Mouse (Mus musculus) thymus, adult 2 months (tissue): ENCODE results near the gene Cysrt1.

Experiments used
- CTCF ChIP-seq: fragments of 200-500 bp; IDR thresholded peaks from 2 replicates; pipeline ENCODE4 v1.5.1; 2012; ENCODE audit warnings: mild to moderate bottlenecking, control low read depth, low read length, moderate library complexity, borderline replicate concordance; ENCODE audit not compliant: control insufficient read depth, poor library complexity, insufficient read depth; ENCODE audit errors: extremely low read depth
- POLR2A ChIP-seq: fragments of 200-500 bp; IDR thresholded peaks from 2 replicates; pipeline ENCODE4 v1.6.1; 2012; ENCODE audit warnings: mild to moderate bottlenecking, low read length, control low read depth, moderate library complexity; ENCODE audit not compliant: control insufficient read depth, poor library complexity, insufficient read depth; ENCODE audit errors: extremely low read depth

- no peak for TF ChIP-seq CTCF
- TF ChIP-seq POLR2A = no peak
Measured at GRCm38 (mm10) chr2:25264851-25265250, 22.6 kb upstream of the Cysrt1 start.
